Mouse (Mus musculus) adrenal gland, adult 8-10 months (tissue): ENCODE data around the gene Fzr1. TPM values are rescaled to one million over a fixed set of nuclear protein-coding genes. Genes with fewer than 3 reads are reported as not detected.

Experiments
- DNase-seq: peaks from one replicate; pipeline ENCODE4 v3.0.0; 2022
- total RNA-seq, 4 experiments: library from RNA; stranded (reverse); gene quantifications; 2 replicates each; pipeline ENCODE4 v1.2.4; 2022

Gene Fzr1
- total RNA-seq, 4 experiments from 2014 or later = 47.1 to 52.7 (median 49.9) TPM

GRCm38 (mm10) chr10:81416581-81417226 is 38.4 kb upstream of the Fzr1 start:
- peak; percentile 68 for DNase-seq

- DNase-seq = no peak
Measured at GRCm38 (mm10) chr10:81415549-81416310, 37.4 kb upstream of the Fzr1 start.

GRCm38 (mm10) chr10:81415146-81415545 is 36.8 kb upstream of the Fzr1 start:
- no peak for DNase-seq

GRCm38 (mm10) chr10:81414682-81415081 is 36.4 kb upstream of the Fzr1 start:
- no peak for DNase-seq

GRCm38 (mm10) chr10:81413310-81414261 is 35.3 kb upstream of the Fzr1 start:
- DNase-seq = peak; percentile 88

- no peak for DNase-seq
Measured at GRCm38 (mm10) chr10:81412586-81413309, 34.4 kb upstream of the Fzr1 start.

- DNase-seq = peak; percentile 79
Measured at GRCm38 (mm10) chr10:81411471-81412400, 33.4 kb upstream of the Fzr1 start.

GRCm38 (mm10) chr10:81410981-81411380 is 32.7 kb upstream of the Fzr1 start:
- DNase-seq = no peak

GRCm38 (mm10) chr10:81410350-81410749 is 32.0 kb upstream of the Fzr1 start:
- no peak for DNase-seq

- no peak for DNase-seq
Measured at GRCm38 (mm10) chr10:81409330-81409729, 31.0 kb upstream of the Fzr1 start.

- DNase-seq = peak; percentile 85
Measured at GRCm38 (mm10) chr10:81408871-81409291, 30.6 kb upstream of the Fzr1 start.

GRCm38 (mm10) chr10:81408424-81408729 is 30.1 kb upstream of the Fzr1 start:
- DNase-seq = no peak

GRCm38 (mm10) chr10:81407539-81408423 is 29.5 kb upstream of the Fzr1 start:
- DNase-seq = peak; percentile 93

- DNase-seq = no peak
Measured at GRCm38 (mm10) chr10:81406504-81407440, 28.5 kb upstream of the Fzr1 start.

GRCm38 (mm10) chr10:81405588-81406201 is 27.4 kb upstream of the Fzr1 start:
- DNase-seq = no peak

GRCm38 (mm10) chr10:81404720-81405119 is 26.4 kb upstream of the Fzr1 start:
- DNase-seq = no peak

GRCm38 (mm10) chr10:81404082-81404481 is 25.8 kb upstream of the Fzr1 start:
- DNase-seq = no peak

- no peak for DNase-seq
Measured at GRCm38 (mm10) chr10:81403511-81403910, 25.2 kb upstream of the Fzr1 start.
